Mouse (Mus musculus): Measurements from ENCODE around the gene Pkhd1.

Pkhd1 gene

DNA sequence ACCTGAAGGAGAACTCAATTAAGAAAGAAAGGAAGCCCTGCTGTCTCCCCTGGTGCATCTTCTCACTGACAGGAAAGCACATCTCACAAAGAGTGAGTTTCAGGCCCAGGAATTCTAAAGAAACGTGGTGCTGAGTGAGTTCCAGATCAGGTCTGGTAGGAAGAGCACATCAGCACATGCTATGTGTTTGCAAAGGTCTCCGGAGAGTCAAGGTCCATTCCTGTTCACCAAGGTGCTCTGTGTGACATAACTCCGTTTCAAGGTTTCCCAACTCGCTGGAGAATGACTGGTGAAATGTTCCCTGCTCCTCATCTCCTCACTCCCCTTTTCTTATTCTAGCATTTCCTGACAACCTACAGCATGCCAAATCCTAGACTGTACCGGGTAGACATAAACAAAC is 357.5 kb downstream of the Pkhd1 start:
- DNase-seq, result no peak

DNA sequence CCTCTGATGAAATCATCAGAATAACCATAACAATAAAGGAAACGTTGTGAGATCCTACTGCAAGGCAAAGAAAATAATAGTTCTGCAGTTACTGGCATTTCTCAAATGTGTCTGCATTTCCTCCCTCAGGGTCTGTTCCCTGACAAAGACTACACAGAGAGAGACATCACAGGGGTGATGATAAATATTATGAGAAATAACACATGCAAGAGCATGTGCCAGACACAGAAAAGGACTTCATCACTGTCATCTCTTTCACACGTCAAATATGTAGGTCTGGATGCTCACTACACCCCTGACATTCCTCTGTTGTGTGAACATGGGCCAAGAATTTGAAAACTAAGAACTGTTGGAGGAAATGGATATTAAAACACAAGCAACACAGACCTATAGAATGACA is 369.7 kb downstream of the Pkhd1 start:
- DNase-seq, result no peak

DNA sequence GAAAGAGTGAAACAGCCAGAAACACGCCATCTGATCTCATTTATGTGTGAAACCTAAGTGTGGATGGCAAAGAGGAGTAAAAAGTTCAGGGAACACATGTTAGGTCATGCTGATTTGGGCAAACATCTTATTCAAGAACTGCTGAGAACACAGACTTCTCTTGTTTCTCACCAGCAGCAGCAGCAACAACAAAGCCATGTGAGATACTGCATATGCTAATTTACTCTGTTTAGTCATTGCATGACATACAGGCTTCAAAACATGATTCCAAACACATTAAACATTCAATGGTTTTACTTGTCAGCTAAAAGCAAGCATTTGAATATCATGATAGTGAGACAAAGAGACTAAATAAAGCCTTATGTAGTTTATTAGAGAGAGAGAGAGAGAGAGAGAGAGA is 401.2 kb downstream of the Pkhd1 start:
- DNase-seq, result no peak

DNA sequence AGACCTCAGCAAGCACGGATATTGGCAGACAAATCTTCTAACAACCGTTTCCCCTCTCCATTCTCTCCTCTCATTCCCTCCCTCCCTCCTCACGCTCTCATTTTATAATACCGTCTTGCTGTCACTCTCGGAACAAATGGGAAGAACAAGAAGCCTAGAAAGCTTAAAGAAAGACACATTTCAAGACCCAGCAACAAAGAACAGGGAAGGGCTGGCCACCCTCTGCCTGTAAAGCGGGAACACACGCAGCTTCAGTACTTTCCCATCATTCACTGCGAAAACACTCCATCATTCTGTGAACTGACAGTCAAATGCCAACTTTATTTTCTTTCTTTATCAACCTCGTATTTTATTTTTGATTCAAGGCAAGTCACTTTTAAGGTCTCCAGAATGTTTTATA is 427.4 kb downstream of the Pkhd1 start:
- DNase-seq, result no peak

DNA sequence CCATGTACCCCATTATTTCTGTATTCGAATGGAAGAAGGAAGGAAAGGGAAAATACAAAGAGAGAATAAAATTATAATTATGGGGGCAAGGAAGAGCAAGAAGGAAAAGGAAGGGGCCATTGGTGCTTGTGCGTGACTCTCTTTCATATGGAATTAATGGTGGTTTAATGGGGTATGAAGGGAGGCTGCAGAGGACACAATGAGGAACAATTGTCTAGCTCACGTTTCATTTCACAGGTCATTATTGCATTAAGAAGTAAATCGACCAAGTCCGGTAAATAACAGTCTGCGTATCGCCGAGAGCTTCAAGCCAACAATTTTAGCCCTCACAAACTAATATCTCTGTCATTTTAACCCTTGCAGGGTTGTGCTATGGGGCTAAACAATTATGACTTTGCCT is 437.7 kb downstream of the Pkhd1 start:
- DNase-seq, result no peak

DNA sequence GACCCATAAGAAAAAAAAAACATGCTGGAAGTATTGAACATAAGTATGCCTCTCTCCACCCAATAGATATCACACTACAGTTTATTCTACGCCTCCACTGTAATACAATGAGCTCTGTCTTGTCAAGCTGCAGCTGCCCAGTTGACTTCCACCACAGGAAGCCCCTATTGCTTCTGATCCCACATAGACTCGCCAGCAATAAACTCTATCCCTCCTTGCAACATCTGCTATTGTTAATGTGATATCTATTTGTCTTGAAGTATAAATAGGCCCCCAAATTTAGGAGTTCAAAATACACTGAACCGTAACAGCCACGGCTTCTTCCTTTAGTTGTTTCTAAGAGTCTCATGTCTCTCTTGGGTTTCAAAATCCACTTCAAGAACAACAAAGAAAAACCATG is 446.7 kb downstream of the Pkhd1 start:
- no peak for DNase-seq

DNA sequence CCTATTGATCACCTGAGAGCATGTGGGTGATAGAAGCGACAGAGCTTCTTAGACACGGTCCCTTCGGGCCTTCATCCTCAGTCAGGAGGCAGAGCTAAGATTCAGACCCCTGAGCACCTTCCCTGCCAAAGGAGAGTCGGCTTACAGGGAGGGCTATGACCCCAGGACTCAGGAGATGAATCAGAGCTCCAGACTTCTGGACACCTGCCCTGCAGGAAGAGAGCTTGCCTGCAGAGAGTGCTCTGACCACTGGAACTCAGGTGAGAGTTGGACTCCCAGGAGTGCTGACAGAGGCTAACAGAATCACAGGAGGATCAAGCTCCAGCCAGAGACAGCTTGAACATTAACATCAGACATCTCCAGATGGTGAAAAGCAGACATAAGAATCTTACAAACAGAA is 467.2 kb downstream of the Pkhd1 start:
- peak; percentile 7 for DNase-seq

DNA sequence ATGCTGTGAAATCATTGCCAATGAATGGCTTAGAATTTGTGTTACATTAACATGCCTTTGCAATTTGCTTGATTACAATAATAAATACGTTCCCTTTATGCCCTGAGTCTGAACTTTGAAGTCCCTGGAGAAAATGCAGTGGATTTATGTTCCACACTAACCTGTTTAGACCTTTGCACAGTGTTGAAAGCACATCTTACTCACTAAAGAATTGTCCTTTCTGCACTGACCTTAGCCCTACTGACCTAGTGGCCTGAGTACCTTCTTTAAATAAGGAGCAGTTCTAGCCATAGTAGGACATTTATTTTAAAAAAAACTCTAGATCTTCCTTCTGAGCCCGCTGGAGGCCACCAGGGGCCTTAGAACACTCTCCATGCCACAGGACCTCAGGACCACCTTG is 467.8 kb downstream of the Pkhd1 start:
- DNase-seq, result no peak

DNA sequence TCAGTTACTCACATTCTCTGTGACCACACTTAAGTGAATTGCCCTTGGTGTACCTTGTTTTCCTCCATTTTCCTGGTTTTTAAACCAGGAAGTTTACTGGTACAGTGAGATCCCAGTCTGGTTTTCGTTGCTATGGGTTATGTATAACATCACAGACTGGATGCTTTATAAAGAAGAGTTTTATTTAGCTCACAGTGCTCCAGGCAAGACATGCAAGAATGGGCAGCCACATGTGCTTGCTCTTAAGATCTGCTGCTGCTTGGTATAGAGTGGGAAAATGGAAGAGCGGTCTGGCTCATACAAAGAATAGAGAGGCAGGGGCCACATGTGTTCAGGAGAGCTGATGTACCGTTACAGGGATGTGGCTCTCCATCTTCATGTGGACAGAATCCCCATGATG is 481.7 kb downstream of the Pkhd1 start:
- no peak for DNase-seq

DNA sequence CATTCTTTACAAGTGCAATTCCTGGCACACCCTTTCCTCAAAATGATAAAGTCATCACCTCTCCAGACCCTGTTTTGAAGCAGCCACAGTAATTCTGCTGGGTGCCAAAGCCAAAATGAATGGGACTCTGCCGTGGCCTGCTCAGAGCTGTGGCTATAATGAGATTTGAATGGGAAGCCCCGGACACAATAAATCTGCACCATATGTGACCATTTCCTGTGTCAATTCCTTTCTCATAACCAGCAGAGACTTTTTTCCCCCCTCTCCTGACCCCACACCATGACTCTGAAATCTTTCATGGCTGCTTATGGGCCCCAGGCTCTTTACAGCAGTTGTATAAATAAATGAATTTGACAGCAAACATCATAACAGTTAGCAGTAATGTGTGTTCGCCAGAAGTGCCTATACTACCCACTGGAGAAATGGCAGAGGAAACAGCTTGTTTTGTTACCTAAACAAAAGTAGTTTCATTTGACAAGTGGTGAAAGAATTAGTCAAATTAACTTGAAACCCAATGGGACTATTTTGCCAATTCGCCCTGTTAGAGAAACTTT is 482.7 kb downstream of the Pkhd1 start:
- DNase-seq, result no peak

DNA sequence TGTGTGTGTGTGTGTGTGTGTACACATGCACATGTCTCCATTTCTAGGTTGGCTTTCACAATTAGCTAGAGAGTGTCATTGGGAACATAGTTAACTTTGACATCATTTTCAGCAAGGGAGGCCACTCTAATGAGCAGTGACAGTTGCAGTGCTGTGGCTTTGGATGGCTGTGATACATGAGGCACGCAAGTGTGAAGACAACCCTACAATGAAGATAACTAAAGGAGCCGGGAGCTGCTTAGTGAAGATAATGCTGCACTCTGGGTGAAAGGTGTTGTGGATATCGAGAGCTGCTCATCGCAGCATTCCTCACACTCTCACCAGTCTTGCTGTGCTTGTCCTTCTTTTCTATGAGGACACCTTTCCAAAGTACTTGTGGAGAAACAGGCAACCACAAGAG is 484.2 kb downstream of the Pkhd1 start:
- no peak for DNase-seq

DNA sequence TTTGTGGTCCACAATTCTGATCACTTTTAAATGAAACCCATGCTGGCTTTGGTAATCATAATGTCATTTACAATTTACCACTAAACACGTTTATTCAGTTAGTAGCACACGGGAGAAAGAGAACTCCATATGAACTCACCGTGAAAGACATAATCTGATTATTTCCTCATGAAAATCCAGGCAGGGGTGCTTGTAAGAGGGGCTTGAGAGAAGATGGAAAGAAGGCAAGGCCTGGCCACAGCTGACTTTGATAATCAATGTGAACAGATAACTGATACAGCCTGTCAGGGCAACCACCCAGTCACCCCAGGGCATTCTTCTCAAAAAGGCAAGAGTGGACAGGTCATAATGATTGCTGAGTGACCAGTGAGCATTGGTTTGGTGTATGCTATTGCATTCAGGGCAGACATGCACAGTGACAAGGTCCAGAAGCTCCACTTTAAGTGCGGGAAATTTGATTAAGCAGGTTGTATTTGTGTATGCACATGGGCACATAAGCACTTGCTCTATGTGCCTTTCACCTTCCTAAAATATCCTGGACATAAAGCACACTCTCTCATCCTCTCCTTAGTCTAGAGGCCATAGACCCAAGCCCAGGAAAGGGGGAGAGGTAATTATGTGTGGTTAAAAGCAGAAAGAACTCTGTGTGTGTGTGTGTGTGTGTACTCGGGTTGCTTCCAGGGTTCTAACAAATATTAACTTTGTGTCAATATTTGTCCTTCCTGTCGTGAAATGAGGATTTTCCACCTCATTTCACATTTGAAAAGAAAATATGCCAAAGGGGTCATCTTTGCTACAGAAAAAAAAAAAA is 485.9 kb downstream of the Pkhd1 start:
- no peak for DNase-seq

DNA sequence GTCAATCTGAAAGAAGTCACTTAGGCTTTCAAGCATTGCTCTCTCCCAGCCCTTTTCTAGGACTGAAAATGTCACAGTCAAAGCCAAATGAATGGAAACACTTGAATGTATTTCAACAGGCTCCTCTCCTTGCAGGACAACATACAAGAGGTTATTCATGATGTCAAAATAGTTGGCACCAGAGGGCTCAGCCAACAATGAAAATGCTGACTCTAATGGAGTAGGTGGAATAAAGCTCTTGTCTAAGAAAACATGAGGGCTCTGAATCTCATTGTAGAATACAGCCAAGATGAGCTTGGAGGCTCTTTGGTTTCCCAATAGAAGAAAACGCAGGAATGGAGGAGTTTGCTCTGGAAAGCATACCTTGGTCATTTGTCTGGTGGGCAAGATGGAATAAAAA is 500.5 kb downstream of the Pkhd1 start:
- no peak for DNase-seq

DNA sequence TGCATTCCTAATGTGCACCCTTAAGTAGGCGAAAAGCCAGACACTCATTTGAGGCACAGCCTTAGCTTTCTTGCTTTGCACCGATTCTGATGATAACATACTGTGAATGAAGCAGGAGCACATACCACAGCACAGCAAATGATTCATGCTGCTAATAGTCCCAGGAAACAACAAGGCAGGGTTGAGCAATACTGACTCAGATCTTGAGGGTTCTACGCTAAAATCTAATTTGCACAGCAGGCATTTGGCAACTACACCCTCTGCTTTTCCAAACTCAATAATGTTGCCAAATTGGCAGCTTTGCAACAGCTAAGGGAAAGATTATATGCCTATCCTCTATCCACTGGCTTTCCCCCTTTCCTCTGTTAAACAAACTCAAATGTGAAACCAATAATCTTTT is 548.1 kb downstream of the Pkhd1 start:
- no peak for DNase-seq

DNA sequence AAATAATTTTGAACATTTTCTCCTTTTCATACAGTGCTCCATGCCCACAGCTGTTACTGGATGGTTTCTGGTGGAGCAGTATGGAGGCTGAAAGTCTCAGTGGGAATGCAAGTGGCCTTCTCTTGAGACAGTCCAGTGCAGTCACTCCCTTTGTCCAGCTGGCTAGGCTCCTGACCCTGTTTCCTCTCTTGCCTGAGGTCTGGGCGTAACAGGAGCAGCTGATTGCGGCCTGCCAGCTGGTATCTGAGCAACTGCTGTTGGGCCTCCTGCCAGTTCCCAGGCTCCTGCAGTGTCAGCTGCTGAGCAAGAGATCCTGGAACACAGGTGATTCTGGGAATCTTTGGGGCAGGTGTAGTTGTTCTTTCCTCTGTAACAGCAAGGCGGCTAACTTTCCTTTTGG is 559.6 kb downstream of the Pkhd1 start:
- peak; percentile 31 for DNase-seq

DNA sequence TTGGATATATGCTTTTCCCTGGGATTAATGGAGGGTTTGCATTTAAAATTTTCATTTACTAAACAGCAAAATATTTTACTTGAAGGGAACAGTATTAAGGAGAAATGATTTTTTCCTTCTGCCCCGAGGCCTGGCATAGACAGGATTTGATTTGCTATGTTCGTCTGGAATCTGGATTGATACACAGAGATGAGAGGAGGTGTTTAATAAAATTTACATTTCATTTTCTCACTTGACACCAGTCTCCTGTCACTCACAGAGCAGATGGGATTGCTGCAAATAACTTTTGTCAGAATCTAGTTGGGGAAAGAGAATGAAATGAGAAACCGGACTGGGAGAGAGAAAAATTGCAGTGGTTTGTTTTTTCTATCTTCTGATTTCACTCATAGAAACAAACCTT is 578.5 kb downstream of the Pkhd1 start:
- no peak for DNase-seq

DNA sequence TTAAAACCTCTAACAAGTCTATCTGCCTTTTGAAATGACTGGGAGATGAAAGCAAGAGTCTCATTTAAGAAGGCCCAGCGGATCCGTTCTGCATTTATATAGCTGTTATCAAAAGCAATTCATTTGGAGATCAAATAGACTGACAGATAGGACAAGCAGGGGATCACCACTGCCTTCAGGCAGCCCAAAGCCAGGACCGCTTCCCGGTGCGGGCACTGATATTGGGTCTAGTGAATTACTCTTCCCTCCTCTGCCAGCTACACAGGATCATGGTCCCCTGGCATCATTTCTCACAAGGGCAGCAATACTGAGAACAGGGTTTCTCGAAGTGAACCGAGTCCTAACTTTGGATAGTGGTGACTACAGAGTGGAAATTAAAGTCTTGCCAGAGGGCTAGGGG is 582.6 kb downstream of the Pkhd1 start:
- no peak for DNase-seq

DNA sequence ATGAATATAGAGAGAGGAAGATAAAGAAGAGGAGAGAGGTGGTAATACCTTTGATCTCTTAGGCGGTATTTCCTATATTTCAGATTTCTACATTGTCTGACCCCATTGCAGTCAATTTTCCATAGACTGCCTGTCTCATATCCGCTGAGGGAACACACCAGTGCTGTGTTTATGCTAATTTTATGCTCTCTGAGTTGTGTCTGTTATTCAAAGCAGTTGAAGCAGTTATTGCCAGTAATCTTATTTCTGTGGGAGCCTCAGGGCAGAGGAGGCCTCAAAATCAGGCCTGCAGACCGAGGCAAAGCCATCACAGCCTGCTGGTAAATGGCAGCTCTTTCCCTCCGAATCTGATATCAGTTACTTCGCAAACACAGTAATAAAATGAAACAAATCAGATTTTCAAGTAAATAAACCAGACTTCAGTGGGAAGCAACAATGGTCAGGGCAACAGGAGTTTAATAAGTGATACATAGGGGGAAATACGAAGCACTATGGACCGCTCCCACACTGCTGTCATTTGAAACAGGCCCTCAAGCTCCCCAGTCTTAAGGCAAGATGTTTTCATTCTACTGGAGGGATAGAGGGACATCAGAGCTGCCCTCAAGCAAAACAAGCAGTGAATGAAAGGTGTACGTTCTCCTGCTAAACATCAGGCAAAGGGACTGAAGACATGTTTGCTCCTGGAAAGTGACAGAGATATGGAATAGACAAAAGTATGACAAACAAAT is 599.5 kb downstream of the Pkhd1 start:
- no peak for DNase-seq

DNA sequence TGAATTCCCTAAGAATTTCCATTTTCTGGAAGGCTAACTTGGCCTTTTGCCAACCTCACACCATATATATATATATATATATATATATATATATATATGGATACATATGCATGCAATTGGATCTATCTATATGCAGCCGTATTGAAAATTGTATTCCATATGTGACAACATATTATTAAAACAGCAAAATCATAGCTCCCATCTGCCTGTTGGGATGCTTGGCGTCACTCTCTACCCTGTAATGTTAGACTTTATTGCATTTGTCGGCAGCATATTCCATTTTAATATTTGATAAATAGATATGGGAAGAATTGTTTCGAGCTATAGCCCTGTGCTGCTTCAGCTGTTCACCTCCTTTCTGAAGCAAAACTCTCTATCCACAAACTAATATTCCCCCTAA is 600.2 kb downstream of the Pkhd1 start:
- no peak for DNase-seq
